Mouse (Mus musculus) erythroblast, adult 5-6 weeks (primary cell): ENCODE data around the gene Cbfb. TPM values are rescaled to one million over a fixed set of nuclear protein-coding genes. Genes with fewer than 3 reads are reported as not detected.

Experiments used
- ATAC-seq: replicated peaks from 2 replicates; pipeline ENCODE4 v1.8.0; 2016; ENCODE audit warnings: moderate number of reproducible peaks, mild to moderate bottlenecking, moderate TSS enrichment, inconsistent platforms; ENCODE audit not compliant: poor library complexity, low FRiP score, severe bottlenecking
- total RNA-seq, 2 experiments: library from RNA; stranded (forward) in 1 of 2; stranded (reverse) in 1 of 2; fragments of 150-400 nt in 1 of 2; fragments of 200-764, 138-1000 nt in 1 of 2; gene quantifications; 2 replicates each; pipeline versions ENCODE4 v1.2.3 to v1.2.4; 2015 to 2017; ENCODE audit warnings: low replicate concordance in 2 of 2

Cbfb gene
- total RNA-seq, 2 experiments from 2014 or later, result 28.6 to 33.1 TPM

- no peak for ATAC-seq
These were observed 94.7 kb downstream of the Cbfb start for GRCm38 (mm10) chr8:105265128-105265527.

GRCm38 (mm10) chr8:105266775-105267174, 96.3 kb downstream of the Cbfb start:
- no peak for ATAC-seq

Other genes with a start within 250 kb of the Cbfb start
- gene Ces2e, start 244.4 kb upstream of the Cbfb start, total RNA-seq (2015; ENCODE audit: low replicate concordance), result not detected in 2 replicates
- not detected in 2 replicates for gene Ces2e, start 244.4 kb upstream of the Cbfb start, total RNA-seq (2017; ENCODE audit: low replicate concordance)
- gene Ces2f, start 223.3 kb upstream of the Cbfb start, total RNA-seq (2015; ENCODE audit: low replicate concordance), result not detected in 2 replicates
- gene Ces2f, start 223.3 kb upstream of the Cbfb start, total RNA-seq (2017; ENCODE audit: low replicate concordance), result not detected in 2 replicates
- 255 and 269 TPM in 2 replicates for gene Ces2g, start 209.0 kb upstream of the Cbfb start, total RNA-seq (2015; ENCODE audit: low replicate concordance)
- 137 and 175 TPM in 2 replicates for gene Ces2g, start 209.0 kb upstream of the Cbfb start, total RNA-seq (2017; ENCODE audit: low replicate concordance)
- gene Ces2h, start 169.8 kb upstream of the Cbfb start, total RNA-seq (2015; ENCODE audit: low replicate concordance), result not detected in 2 replicates
- gene Ces2h, start 169.8 kb upstream of the Cbfb start, total RNA-seq (2017; ENCODE audit: low replicate concordance), result not detected in 2 replicates
- not detected in 2 replicates for gene Ces3a, start 122.1 kb upstream of the Cbfb start, total RNA-seq (2015; ENCODE audit: low replicate concordance)
- gene Ces3a, start 122.1 kb upstream of the Cbfb start, total RNA-seq (2017; ENCODE audit: low replicate concordance), result not detected in 2 replicates
- not detected in 2 replicates for gene Ces3b, start 86.9 kb upstream of the Cbfb start, total RNA-seq (2015; ENCODE audit: low replicate concordance)
- gene Ces3b, start 86.9 kb upstream of the Cbfb start, total RNA-seq (2017; ENCODE audit: low replicate concordance), result not detected in 2 replicates
- not detected in 2 replicates for gene Ces4a, start 38.9 kb upstream of the Cbfb start, total RNA-seq (2015; ENCODE audit: low replicate concordance)
- gene Ces4a, start 38.9 kb upstream of the Cbfb start, total RNA-seq (2017; ENCODE audit: low replicate concordance), result not detected in 2 replicates
- 16.9 and 22.5 TPM in 2 replicates for gene D230025D16Rik, start 54.5 kb downstream of the Cbfb start, total RNA-seq (2015; ENCODE audit: low replicate concordance)
- 20.1 and 22.6 TPM in 2 replicates for gene D230025D16Rik, start 54.5 kb downstream of the Cbfb start, total RNA-seq (2017; ENCODE audit: low replicate concordance)
- not detected in 2 replicates for gene B3gnt9, start 84.5 kb downstream of the Cbfb start, total RNA-seq (2015; ENCODE audit: low replicate concordance)
- 0.09 TPM in 1 of 2 replicates, not detected in the other for gene B3gnt9, start 84.5 kb downstream of the Cbfb start, total RNA-seq (2017; ENCODE audit: low replicate concordance)
- 2.3 and 3.5 TPM in 2 replicates for gene Tradd, start 93.9 kb downstream of the Cbfb start, total RNA-seq (2015; ENCODE audit: low replicate concordance)
- gene Tradd, start 93.9 kb downstream of the Cbfb start, total RNA-seq (2017; ENCODE audit: low replicate concordance), result 3.6 and 5.9 TPM in 2 replicates
- gene Fbxl8, start 94.0 kb downstream of the Cbfb start, total RNA-seq (2015; ENCODE audit: low replicate concordance), result 1.3 and 3.5 TPM in 2 replicates
- gene Fbxl8, start 94.0 kb downstream of the Cbfb start, total RNA-seq (2017; ENCODE audit: low replicate concordance), result 0.28 and 0.94 TPM in 2 replicates
- gene Hsf4, start 99.1 kb downstream of the Cbfb start, total RNA-seq (2015; ENCODE audit: low replicate concordance), result not detected in 2 replicates
- not detected in 2 replicates for gene Hsf4, start 99.1 kb downstream of the Cbfb start, total RNA-seq (2017; ENCODE audit: low replicate concordance)
- gene Nol3, start 105.5 kb downstream of the Cbfb start, total RNA-seq (2015; ENCODE audit: low replicate concordance), result not detected in 2 replicates
- not detected in 2 replicates for gene Nol3, start 105.5 kb downstream of the Cbfb start, total RNA-seq (2017; ENCODE audit: low replicate concordance)
- gene 4931428F04Rik, start 119.2 kb downstream of the Cbfb start, total RNA-seq (2015; ENCODE audit: low replicate concordance), result 1.0 and 3.8 TPM in 2 replicates
- gene 4931428F04Rik, start 119.2 kb downstream of the Cbfb start, total RNA-seq (2017; ENCODE audit: low replicate concordance), result 0.70 and 1.2 TPM in 2 replicates
- gene Exoc3l, start 125.4 kb downstream of the Cbfb start, total RNA-seq (2015; ENCODE audit: low replicate concordance), result 0.38 and 5.9 TPM in 2 replicates
- gene Exoc3l, start 125.4 kb downstream of the Cbfb start, total RNA-seq (2017; ENCODE audit: low replicate concordance), result 15.0 and 26.8 TPM in 2 replicates
- gene E2f4, start 127.0 kb downstream of the Cbfb start, total RNA-seq (2015; ENCODE audit: low replicate concordance), result 289 and 294 TPM in 2 replicates
- gene E2f4, start 127.0 kb downstream of the Cbfb start, total RNA-seq (2017; ENCODE audit: low replicate concordance), result 120 and 129 TPM in 2 replicates
- 13.8 and 17.3 TPM in 2 replicates for gene Elmo3, start 134.9 kb downstream of the Cbfb start, total RNA-seq (2015; ENCODE audit: low replicate concordance)
- 22.1 and 30.7 TPM in 2 replicates for gene Elmo3, start 134.9 kb downstream of the Cbfb start, total RNA-seq (2017; ENCODE audit: low replicate concordance)
- gene Lrrc29, start 155.6 kb downstream of the Cbfb start, total RNA-seq (2015; ENCODE audit: low replicate concordance), result 13.4 and 35.9 TPM in 2 replicates
- gene Lrrc29, start 155.6 kb downstream of the Cbfb start, total RNA-seq (2017; ENCODE audit: low replicate concordance), result 26.2 and 28.6 TPM in 2 replicates
- gene Tmem208, start 155.7 kb downstream of the Cbfb start, total RNA-seq (2015; ENCODE audit: low replicate concordance), result 51.2 and 56.3 TPM in 2 replicates
- gene Tmem208, start 155.7 kb downstream of the Cbfb start, total RNA-seq (2017; ENCODE audit: low replicate concordance), result 18.5 and 26.9 TPM in 2 replicates
- gene Fhod1, start 177.3 kb downstream of the Cbfb start, total RNA-seq (2015; ENCODE audit: low replicate concordance), result 0.19 and 3.8 TPM in 2 replicates
- 0.56 and 1.0 TPM in 2 replicates for gene Fhod1, start 177.3 kb downstream of the Cbfb start, total RNA-seq (2017; ENCODE audit: low replicate concordance)
- 1.7 TPM in 1 of 2 replicates, not detected in the other for gene Slc9a5, start 178.2 kb downstream of the Cbfb start, total RNA-seq (2015; ENCODE audit: low replicate concordance)
- gene Slc9a5, start 178.2 kb downstream of the Cbfb start, total RNA-seq (2017; ENCODE audit: low replicate concordance), result not detected in 2 replicates
- not detected in 2 replicates for gene Plekhg4, start 202.6 kb downstream of the Cbfb start, total RNA-seq (2015; ENCODE audit: low replicate concordance)
- gene Plekhg4, start 202.6 kb downstream of the Cbfb start, total RNA-seq (2017; ENCODE audit: low replicate concordance), result not detected in 2 replicates
- not detected in 2 replicates for gene Kctd19, start 242.8 kb downstream of the Cbfb start, total RNA-seq (2015; ENCODE audit: low replicate concordance)
- not detected in 2 replicates for gene Kctd19, start 242.8 kb downstream of the Cbfb start, total RNA-seq (2017; ENCODE audit: low replicate concordance)
- 0.96 TPM in 1 of 2 replicates, not detected in the other for gene Lrrc36, start 242.9 kb downstream of the Cbfb start, total RNA-seq (2015; ENCODE audit: low replicate concordance)
- gene Lrrc36, start 242.9 kb downstream of the Cbfb start, total RNA-seq (2017; ENCODE audit: low replicate concordance), result 0.56 and 0.85 TPM in 2 replicates